Mouse (Mus musculus): Measurements from ENCODE around the gene Tiam1.
"Not testable (repeated sequence)": the region's sequence is repeated elsewhere in the genome, so short reads cannot be mapped to it uniquely, and the experiment has no call there.

Gene Tiam1

DNA sequence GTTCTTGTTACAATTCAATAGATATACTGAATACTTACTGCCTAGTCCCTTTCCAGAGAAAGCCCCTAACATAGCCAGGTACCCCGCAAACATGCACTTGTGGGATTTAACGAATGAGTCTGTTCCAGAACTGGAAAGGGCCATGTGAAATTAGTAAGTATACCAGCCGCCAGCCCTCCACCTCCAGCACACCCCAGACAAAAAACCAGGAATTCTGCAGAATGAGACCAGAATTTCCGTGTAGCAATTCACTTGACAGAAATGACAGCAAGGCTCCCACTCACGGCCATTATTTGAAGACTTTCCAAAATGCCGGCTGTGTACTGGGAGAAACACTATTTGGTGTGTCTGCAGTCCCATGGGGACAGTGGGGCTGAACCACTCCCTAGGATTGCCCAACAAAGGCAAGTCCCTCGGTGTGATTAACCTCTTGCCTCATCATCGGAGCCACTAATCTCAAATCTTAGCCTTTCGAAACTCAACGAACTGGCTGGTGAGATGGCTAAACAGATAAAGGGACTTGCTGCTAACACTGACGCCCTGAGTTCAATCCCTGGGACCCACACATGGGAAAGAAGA, 30.9 kb downstream of the Tiam1 start:
- in situ Hi-C loops (cut with MboI, MseI): no loop called here

DNA sequence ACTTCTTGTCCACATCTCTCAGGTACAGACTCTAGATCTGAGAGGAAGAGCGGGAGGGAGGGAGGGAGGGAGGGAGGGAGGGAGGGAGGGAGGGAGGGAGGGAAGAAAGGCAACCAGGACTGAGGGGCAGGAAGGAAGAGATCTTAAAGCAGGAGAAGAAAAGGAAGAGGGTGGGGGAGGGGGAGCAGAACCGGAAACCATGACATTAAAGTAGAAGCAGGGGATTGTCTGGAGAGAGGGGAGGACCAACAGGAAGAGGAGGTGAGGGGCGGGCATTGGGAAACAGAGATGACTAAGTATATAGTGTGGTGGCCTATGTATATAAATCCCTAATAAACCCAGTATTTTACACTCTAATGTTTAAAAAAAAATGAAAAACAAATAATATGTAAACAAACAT, 34.1 kb downstream of the Tiam1 start:
- in situ Hi-C loops (cut with MboI, MseI): no loop called here

DNA sequence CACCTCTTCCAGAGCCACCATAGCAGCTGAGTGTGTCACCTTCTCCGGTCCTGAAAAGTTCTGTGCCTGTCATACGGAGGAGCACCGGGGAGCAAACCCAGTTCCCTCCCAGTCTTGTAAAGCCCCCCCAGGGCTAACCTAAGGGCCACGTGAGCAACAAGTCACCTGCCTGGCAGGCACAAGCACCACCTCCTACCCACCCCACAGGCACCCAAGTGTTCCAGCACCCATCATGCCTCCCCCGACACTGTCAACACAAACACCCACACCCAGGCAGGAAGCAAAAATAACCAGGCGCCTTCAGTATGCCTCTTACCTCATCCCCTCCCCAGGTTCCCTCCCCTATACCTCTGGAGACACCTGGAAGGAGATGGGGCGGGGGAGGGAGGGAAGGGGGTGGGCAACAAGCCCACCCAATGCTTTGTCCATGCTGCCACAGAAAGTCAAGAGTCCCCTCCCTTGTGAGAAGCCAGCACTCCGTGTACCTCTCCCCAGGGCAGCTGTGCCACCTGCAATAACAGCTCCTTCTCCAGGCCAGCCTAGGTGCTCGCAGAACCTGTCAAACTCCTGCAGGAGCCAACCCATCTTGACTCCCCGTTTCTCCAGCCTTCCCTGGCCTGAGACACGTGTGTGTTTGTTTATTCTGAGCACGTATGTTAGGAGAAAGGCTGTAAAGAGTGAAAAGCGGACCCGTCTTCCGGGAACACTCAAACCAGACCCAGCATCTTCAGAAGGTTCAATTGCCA, 38.7 kb downstream of the Tiam1 start:
- in situ Hi-C loops (cut with MboI, MseI): no loop called here

DNA sequence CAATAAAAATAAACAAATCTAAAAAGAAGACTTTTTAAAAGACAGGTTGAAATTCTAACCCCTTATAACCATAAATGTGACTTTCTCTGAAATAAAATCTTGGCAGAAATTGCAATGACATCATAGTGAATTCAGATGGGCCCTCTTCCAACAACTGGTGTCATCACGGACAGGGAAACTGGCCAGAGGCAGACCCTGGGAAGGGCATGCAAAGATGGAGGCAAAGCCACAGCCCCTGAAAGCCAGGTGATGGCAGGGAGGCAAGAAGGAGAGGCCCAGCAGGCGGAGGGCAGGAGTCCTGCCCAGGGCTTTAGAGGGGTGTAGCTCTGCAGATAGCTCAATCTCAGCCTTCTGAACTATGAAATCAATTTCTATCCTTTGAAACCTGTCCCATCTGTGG, 39.8 kb downstream of the Tiam1 start:
- in situ Hi-C loops (cut with MboI, MseI): no loop called here

DNA sequence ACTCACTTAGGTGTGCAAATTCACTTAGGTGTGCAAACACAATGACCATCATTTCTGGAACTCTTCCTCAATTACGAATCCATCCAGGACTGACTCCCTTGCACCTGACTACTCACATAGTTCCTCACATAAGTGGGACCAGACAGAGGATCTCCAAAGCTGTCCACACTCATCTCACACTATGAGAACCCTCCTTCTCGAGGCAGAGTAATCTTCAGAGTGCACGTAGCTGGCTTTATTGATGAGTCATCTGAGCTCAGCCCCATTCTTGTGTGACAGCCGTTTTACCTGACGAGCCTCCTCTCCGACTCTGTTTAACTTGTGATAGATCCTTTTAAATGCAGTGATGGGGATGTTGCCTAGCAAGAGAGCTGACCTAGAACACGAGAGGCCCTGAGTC, 41.0 kb downstream of the Tiam1 start:
- in situ Hi-C loops (cut with MboI, MseI): no loop called here

DNA sequence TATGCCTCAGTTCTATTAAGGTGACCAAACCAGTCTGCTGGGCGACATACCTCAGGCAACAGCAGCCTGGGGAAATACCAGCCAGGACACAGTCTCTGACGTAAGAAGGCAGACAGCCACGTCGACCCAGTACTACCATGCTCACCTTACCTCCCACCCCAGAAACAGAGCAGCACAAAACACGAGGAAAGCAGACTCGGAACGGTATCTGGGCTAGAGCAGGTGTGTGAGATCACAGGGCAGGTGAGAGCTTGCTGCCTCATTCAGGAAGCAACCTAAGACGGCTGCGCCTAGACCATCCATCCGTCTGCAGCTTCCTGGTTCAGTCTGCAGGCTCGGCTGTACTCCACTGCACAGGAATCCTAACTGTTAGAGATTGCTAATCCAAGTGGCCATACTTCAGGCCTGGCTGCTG, 45.4 kb downstream of the Tiam1 start:
- in situ Hi-C loops (cut with MboI, MseI): no loop called here

DNA sequence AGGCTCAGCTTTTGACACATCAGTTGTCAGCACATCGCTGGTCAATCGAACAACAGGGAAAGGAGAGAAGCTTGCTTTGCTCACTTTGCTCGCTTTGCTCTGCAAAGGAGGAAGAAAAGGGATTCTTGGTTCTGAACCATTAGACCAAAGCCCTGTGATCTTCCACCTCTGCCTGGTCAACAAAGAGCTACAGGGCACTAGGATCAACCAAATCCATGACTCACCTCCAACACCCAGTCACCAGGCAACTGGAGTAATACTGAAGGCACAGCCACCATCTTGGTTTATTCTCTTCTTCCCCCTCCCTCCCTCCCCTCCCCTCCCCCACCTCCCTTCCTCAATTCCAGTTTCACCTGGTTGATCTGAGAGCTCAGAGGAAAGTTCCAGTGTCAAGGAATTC, 45.8 kb downstream of the Tiam1 start:
- in situ Hi-C loops (cut with MboI, MseI): no loop called here

DNA sequence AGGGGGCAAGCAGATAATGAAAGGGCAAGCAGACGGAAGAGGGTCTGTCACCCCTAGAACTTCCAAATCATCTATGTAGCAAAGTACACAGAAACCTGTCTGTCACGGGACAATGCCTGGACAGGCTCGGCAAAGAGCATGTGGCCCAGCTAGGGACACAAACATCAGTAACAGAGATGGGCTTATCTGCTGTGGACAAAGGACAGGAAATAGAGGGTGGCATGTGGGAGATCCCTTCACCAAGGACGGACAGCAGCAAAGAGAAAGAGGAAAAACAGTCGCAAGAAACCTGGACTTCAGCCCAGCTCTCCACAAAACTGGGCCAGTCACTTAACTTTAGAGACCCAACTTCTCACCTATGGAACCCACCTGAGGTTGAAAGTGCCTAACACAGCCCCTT, 47.6 kb downstream of the Tiam1 start:
- in situ Hi-C loops (cut with MboI, MseI): no loop called here

DNA sequence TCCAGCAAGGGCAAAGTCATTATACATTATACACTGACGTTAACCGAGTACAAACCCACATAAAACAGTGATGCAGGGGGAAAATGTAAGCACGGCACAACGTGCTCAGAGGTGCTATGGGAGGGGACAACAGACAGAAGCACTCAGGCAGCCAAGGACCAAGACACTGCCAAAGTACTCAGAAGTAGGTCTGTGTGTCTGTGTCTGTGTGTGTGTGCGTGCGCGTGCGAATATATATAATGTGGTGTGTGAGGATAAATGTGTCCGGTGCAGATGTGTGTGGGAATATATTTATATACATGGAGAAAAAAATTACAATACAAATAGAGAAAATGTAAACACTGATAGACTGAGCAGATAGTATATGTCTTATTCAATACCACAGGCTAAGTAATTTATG, 50.6 kb downstream of the Tiam1 start:
- in situ Hi-C loops (cut with MboI, MseI): no loop called here

DNA sequence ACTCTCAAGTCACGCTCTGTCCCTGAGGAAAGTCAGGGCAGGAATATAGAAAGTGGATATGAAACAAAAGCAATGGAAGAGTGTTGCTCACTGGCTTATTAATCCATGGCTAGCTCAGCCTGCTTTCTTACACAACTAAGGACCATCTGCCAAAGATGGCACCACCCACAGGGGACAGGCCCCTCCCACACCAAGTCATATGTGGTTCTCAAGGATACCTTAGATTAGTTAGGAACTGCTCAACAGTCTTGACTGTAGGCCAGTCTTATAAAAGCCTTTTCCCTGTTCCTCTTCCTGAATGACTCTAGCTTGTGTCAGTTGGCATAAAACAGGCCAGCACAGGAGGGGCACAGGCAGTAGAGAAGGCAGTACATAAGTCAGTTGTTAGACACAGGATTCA, 51.7 kb downstream of the Tiam1 start:
- in situ Hi-C loops (cut with MboI, MseI): no loop called here

DNA sequence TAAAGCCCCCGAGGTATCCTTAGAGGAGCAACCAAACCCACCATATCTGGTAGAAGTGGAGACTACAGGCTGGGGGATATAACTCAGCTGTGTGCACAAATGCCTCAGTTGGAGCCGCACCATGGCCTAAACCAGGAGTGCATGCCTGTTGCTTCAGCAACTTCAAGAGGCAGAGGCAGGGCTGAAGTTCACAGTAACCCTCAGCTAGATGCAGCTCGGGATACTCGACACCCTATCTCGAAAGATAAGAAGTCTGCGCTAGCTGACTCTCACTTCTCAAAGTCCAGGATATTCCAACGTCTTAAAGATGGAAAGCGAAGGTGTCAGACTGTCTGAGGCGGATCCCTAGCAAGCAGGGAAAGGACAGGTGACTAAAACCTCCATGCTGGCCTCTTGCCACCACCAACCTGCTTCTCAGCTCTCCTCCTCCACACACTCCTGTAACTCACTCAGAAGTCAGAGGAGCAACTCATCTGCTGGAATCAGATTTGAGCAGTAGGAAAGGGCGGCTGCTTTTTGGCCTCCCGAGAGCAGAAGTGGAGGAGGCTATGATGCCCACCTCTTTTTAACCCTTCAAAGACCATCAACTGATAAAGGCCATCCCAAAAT, 52.4 kb downstream of the Tiam1 start:
- in situ Hi-C loops (cut with MboI, MseI): no loop called here

DNA sequence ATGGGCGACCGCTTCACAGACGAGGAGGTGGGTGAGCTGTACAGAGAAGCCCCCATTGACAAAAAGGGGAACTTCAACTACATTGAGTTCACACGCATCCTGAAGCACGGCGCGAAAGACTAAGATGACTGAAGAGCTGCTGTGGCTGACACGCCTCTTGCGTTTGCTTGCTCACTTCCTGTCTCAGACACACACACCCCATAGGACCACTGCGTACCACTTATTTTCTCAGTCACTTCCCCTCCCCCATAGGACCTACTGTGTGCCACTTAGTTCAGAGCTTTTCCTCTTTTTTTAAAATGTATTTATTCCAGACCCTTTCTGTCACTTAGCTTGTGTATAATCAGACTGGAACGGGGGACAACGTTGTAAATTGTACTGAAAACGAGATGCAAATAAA, 53.2 kb downstream of the Tiam1 start:
- in situ Hi-C loops (cut with MboI, MseI): no loop called here

DNA sequence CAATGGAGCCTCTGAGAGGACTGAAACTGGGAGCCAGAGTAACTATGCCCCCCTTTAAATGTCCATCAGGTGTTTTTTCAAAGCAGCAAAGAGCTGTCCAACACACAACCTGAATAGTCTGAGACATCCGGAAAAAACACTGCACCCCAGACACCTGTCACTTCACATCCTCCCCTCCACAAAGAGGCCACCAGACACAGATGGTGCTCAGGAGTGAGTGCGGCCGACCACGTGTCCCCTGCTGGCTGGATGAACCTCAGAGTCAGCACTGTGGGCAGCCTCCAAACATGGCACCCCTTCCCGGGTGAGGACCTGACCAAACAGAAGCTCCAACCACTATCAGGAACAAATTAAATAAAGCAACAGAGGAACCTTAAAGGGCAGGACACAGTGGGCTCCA, 56.3 kb downstream of the Tiam1 start:
- in situ Hi-C loops (cut with MboI, MseI): loop anchor here (10.0 kb wide), 1 partner anchor 62 kb away; no protein-coding TSS in a partner anchor

DNA sequence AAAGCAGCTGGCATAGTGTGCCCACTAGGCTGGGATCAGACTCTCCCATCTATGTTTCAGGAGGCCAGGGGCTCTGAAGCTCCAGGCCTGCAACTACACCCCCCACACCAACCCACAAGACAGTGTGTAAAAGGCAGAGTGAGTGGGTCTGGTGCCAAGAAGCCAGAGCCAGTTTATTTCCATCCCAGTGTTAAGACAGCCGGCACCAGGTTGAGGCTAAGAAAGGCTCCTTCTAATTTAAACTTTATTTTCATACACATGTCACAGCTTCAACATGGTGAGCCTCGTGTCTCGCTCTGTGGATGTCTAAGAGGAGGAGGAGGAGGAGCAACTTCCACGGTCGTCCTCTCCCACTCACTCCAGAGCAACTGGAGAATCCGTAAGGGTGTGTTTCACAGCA, 57.5 kb downstream of the Tiam1 start:
- in situ Hi-C loops (cut with MboI, MseI): loop anchor here (10.0 kb wide), 1 partner anchor 61 kb away; no protein-coding TSS in a partner anchor

DNA sequence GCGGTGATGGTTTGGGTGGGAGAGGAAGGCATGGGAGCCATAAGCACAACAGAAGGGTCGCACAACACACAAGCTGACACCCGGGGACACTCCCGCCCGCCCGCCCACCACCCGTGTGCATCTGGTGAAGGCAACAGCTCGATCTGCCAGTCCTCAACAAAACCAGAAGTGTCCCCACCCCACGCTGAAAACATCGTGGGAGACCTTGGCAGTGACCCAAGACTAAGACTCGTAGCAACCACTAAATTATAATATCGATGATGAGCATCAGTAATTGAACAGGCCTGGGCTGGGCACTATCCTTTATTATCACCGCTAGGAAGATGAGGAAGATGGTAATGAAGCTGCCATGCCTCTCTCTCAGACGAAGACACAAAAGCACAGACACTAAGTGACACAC, 58.0 kb downstream of the Tiam1 start:
- in situ Hi-C loops (cut with MboI, MseI): loop anchor here (10.0 kb wide), 1 partner anchor 61 kb away; no protein-coding TSS in a partner anchor

DNA sequence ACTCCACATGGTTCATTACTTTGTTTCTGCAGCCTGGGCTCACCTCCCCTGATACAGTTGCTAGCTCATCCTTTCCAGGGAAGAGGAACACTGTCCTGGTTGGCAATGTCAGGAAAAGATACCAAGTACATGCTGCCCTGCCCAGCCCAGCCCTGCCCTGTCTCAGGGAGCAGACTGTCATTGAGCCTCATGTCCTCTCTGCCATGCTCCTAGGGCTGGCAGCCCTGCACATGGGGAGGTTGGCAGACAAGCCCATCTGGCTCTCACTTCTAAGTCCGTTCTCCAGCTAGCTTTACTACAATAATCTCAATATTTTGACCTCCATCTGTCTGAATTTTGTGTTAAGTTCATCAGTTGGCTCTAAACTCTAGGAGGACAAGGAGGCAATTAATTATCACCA, 62.4 kb downstream of the Tiam1 start:
- in situ Hi-C loops (cut with MboI, MseI): loop anchor here (10.0 kb wide), 1 partner anchor 56 kb away; no protein-coding TSS in a partner anchor

DNA sequence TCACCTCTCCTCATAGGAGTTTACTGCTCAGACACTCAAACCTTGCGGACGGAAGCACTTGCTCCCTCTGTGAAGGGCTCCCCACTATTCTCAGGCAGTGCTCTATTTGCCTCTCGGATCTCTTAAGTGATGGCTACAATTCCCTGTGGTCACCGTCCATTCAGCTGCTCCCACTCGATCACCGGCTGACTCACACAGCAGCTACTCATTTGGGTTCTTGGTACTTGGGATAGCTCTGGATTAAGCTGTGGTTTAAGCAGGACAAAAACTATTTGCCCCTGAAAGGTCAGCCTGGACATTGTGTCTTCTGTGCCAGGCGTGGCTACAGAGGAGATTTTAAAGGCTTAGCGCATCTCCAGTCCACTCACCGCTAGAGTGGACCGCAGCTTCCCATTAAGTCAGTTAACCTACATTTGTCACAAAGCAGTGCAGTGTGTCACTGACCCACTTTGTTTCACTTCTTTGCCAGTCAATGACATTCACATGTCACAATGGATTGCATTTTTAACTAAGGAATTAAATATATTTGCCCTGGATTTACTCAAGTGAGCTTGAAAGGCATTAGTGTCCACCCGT, 64.7 kb downstream of the Tiam1 start:
- in situ Hi-C loops (cut with MboI, MseI): no loop called here

DNA sequence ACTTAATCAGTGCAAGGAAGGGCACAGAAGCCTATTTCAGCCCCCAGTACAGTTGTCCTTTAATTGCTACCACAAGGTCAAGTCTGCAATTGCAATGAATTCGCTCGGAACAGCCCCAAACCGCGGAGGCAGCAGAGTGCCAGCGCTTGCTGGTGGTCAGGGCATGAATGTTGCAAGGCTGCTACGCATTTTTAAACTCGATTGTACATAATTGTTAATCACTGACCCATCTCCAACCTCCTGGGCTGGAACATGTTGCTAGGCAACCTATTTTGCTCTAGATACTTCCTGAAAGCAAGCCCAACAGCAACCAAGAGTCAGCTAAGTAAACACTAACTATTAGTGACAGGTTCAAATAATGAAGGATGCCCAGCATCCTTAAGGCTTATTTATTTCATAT, 70.1 kb downstream of the Tiam1 start:
- in situ Hi-C loops (cut with MboI, MseI): no loop called here

DNA sequence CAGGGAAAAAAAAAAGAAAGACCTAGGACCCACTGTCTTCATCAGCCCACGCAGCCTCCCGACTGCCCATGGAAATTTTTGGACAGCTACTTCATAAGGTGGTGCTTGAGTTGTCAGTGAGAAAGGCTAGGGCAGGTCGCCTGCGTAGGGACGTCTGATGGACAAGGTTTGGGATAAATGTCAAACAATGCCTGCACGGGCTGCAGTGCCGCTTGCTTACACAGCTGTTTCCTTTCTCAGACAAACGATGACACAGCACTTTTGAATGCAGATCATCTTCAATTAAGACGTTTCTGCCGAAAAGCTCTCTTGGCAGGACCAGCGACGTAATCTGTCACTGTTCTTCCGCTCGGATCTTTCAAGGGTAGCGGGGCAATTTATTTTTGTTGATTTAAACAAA, 70.9 kb downstream of the Tiam1 start:
- in situ Hi-C loops (cut with MboI, MseI): no loop called here

DNA sequence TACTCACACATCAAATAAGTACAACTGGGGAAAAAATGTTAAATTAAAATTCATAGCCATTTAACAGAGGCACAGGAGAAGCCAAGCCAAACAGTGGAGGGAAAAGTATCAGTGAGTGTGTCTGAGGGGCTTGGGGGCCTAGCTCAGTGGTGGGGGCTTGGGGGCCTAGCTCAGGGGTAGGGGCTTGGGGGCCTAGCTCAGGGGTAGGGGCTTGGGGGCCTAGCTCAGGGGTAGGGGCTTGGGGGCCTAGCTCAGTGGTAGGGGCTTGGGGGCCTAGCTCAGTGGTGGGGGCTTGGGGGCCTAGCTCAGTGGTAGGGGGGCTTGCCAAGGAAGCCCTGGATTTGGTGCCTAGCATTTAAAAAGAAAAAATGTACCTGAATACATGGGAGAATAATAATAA, 72.4 kb downstream of the Tiam1 start:
- in situ Hi-C loops (cut with MboI, MseI): not testable (repeated sequence)

DNA sequence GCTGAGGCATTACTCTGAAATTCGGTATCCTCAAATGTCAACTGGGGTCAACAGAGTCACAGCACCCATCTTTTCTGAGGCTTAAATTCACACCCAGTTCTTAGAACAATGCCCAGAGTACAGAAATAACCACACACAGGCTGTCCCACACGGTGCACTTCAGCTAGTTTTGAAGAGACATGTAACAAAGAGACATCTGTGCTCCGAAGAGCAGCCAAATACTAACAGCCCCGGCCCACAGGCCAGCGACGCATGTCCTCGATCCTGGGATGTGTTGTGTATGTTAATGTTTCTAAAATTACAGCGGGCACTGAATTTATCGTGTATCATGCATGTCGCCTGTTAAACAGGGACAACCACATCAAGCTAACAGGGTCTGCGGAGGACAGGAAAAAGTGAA, 73.5 kb downstream of the Tiam1 start:
- in situ Hi-C loops (cut with MboI, MseI): no loop called here

DNA sequence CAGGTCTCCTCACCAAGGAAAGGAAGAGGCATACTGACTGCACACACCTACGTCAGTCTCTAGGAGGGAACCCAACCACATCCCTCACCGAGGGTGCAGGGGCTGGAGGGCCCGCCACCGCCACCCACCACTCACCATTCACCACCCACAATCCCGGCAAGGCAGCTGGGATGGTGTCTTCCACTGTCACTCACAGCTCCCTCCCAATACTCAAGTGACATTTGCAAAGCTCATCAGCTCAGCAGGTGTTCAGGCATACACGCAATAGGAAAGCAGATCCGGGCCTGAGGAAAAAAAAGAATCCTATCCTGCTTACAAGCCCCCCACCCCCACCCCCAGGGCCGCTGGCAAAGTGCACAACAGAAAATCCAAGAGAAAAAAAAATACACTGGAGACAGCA, 74.4 kb downstream of the Tiam1 start:
- in situ Hi-C loops (cut with MboI, MseI): no loop called here
